Mouse (Mus musculus) right cerebral cortex, postnatal 10 days (tissue): Measurements from ENCODE around the gene Usp36.
A peak's percentile ranks its signal among the peaks of the same experiment; 100 is the strongest.

Experiments used
- DNase-seq, 2 experiments: peaks; one replicate each; pipeline ENCODE4 v3.0.0; 2021; ENCODE audit warnings: low spot score in 2 of 2

Usp36 gene

DNA sequence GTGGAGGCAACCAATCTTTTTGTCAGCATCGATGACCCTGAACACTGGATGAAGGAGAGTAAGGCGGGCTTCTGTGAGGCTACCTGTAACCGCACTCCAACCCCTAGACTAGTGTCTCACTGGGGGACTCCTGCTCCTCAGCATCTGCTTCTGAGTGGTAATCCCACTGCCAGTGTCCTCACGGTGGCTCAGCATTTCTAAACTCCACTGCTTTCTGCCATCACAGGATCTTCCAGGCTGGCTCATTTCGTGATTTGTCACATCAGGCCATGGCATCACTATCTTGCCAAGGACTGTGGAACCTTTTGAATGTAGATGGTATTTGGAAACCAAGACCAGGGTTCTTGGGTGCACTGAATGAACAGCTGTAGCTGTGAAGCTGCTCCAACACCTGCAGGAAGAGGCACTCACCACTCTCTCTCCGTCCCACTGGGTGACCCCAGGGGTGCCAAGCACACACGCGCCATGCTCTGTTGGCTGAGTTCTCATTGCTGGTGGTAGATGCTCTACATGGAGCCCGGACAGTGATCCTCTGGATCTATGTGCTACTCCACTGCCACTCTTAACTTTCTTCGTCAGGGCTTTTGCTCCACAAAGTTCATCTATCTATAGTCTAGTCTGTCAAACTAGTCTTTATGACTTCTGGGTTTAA is 66.5 kb downstream of the Usp36 start:
- no peak for DNase-seq

DNA sequence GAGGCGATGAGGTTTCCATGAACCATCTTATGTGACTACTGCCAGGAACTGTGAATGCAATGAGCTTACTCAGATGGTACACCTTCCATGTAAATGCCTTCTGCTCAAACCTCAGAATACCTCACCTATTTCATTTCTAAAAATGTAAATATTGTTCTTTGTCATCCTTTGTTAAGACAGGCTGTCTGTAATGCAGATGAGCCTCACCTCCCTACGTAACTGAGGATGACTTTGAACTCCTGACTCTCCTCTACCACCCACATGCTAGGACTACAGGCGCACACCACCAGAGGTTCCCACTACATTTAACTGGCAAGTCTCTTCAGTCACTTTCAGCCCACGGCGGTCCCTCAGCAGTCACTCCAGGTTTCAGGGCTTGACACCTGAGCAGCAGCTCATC is 67.1 kb downstream of the Usp36 start:
- no peak for DNase-seq

DNA sequence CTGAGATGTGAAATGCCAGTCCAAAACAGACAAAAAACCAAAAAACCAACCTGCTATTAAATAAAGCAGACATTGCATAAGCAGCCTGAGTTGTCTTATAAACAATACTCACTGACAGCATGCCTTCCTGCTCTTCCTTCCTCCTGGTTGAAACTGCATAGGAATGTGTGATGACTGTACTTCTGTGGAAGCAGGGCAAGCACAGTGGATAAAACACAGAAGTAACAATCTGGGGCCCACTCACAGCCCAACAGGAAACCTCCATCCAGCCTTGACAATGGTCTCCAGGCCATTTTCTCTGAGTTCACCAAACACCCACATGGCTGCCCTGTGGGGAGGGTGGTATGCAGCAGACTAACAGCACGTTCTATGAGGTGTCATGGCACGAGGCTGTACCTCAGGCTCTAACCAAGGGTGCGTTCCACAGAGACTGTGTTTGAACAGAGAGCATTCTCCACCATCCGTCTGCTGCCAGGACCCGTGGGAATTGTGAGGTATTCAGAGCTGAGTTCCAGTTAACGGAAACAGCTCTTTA is 67.6 kb downstream of the Usp36 start:
- no peak for DNase-seq

DNA sequence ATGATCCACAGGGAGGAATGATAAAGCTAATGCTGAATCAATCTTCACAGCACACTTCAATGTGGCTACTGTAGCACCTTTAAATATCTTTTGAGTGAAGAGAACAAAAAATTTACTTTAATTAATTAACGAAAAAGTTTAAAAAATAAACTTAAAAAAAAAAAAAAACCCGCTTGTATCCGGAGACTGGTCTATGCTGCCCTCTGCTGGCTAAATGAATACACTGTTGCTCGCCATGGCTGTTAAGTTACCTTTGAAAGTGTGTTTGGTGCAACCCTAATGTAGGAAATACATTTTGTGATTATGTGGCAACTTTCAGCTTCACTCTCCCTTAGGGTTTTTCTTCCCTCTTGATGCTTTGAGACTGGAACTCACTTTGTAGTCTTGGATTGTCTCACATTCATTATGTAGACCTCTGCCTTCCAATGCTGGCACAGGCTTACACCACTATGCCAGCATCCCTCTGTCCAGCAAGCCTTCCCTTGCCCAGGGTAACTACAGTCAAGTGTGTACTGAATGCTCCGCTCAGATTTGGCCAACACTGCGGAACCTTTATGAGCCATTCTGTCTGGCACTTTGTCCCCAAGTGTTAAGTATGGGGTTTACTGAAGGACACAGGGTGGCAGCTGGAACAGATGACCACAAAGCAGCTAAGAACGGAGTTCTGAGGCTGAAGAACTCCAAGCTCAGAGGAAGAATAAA is 69.3 kb downstream of the Usp36 start:
- peak in 1 of 2 experiments; percentile 69 for DNase-seq

DNA sequence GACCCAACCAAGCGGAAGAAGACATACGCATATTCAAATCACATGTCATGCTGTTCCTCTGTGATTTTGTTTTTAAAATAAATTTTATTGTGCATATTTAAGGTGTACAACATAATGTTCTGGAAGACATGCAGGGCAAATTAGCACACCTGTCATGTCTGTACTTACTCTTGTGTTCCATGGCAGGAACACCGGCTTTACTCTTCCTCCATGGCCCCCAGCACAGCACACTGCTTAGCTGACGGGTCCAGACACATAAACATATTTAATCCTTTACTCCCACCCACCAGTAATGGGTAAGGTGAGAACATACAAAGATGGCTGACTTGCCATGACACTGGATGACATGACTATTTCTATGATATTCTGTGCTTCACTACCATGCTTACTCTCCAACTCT is 71.0 kb downstream of the Usp36 start:
- no peak for DNase-seq

DNA sequence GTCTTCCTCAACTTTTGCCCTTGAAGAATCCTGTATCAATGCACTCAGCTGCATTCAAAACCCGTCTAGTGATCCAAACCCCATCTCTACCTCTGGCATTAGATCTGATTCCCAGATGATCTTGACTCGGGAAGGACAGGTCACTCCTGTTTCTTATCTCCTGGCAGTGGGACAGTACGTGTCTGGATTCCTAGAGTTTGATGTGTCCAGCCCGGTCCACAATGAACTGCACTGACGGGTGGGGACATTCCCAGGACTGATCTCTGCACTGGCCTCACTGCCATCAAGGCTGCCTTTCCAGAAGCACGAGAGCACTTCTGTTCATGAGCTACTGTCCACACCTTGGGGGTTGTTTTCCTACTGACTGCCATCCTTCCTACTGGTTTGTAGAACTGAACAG is 73.6 kb downstream of the Usp36 start:
- DNase-seq: no peak

DNA sequence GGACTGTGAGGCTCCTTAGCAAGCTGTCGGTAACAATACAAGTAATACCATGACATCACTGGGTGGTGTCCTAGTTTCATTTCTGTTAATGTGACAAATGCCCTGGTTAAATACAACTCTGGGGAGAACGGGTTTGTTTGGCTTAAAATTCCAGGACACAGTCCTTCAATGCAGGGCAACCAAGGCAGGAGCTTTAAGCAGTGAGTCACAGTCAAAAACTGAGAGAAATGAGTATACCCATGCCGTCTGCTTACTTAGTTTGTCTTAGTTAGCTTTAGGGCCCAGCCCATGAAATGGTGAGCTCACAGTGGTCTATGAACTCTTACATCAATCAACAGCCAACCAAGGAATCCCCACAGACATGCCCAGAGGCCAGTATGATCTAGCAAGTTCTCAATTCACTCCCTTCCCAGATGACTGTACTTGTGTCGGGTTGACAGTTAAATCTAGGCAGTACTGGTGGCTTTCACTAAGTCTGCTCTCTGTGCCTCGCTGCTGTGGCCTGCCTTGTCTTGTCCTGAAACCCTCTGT is 74.1 kb downstream of the Usp36 start:
- DNase-seq: no peak

DNA sequence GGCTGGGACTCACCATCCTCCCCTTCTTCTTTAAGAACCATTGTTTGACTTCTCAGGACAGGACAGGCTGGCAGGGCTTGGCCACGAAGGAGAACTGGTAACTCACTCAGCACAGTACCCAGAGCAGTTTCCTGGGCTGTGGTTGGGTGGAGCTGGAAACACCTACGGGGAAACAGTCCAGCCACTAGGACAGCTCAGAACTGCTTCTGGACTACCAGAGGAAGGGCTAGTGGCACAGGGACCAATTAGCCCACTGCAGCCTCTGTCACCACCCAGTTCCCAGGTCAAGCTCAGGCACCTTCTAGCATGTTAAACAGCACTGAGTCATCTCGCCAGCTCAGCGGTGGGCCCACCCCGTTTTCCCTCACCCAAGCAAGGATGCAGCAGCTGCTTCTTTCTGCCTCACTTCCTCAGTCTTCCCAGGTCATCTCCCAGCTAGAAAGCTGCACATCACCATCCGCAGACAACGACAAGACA is 77.4 kb downstream of the Usp36 start:
- no peak for DNase-seq

DNA sequence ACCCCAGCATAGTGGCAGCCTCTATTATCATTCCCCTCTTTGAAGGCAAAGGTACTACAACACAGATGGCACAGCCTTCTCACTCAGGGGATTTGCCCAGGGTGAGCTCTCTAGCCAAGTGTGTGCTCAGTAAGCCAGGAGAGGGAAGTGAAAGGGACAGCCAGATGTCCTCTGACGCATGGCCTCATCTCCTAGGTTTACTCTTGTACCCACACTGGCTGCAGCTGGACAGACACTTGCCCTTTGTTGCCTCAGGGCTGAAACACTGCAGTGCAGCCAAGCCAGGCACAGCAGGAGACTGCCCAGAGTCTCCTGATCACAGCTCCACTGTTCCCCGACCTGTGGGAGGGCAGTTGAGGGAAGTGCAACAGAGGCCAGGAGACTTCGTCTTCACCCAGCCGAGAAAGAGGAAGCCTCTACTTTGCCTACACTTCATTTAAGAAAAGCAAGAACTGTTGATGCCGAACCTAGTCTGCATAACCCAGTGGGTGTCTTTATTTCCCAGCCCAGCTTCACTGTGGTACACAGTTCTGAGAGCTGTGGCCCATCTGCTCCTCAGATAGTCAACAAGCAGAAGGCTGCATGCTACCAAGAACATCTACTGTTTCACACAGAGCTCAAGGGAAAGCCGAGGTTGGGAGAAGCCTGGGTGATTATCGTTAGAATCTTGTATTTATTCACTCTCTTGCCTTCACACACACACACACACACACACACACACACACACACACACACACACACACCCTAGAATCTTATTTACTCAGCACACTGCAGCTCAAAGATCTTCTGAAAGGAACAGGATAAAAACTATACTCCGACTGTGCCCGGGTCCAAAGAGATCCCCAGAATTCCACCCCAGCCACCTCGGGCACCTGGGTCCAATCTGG is 78.1 kb downstream of the Usp36 start:
- peak; percentile 61 to 80 for DNase-seq

DNA sequence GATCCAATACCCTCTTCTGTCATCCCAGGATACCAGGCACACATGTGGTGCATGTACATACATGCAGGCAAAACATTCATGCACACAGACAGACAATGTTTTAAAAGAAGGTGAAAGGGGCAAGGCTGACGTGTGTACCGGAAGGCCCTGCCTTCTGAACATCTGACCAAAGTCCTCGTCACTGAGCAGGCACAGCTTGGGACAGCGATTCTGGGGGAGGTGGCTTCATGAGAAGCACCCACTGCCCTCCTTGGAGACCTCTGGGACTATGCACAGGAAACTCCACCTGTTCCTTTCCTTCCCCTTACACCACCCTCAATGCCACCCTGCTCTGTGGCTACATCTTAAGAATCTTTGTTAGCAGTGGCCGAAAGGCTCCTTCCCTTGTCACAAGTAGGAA is 79.1 kb downstream of the Usp36 start:
- no peak for DNase-seq

DNA sequence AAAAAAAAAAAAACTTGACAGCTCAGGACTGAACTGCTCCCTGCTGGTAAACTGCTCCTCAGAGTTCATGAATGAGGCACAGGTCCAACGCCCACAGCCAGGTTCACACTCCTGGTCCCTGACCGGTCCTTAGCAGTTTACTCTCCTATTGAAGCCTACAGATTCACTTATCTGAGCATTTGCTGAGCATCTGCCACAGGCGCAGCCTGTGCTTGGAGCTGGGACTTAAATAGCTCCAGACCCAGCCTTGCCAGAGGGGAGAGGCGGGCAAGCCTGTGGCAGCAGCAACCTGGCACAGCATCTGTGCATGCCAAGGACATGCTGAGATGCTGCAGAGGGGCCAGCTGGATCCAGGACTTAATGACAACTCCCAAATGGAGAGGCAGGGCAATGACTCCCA is 79.9 kb downstream of the Usp36 start:
- DNase-seq: peak; percentile 65 to 87
